Mouse (Mus musculus): ENCODE measurements around the gene Ninj2.

GRCm38 (mm10) chr6:120186594-120186993, 93.4 kb downstream of the Ninj2 start:
- TF ChIP-seq CTCF (IDR thresholded peaks at IDR 0.05), result no peak
- peak; percentile 88 for TF ChIP-seq EP300 (IDR thresholded peaks at IDR 0.05)
